Mouse (Mus musculus) megakaryocyte, embryonic 14.5 days (primary cell): ENCODE measurements around the gene Adssl1. TPM values are rescaled to one million over a fixed set of nuclear protein-coding genes. Genes with fewer than 3 reads are reported as not detected.

Experiments
- H3K27me3 ChIP-seq: replicated peaks from 2 replicates; pipeline ENCODE3; 2012; ENCODE audit warnings: inconsistent platforms
- H3K36me3 ChIP-seq: replicated peaks from 2 replicates; pipeline ENCODE3; 2012; ENCODE audit warnings: low read length, inconsistent platforms, mixed read lengths
- H3K4me1 ChIP-seq: 2 replicates; pipeline ENCODE4 v1.6.1; 2012; ENCODE audit warnings: inconsistent platforms
- H3K4me3 ChIP-seq: replicated peaks from 2 replicates; pipeline ENCODE3; 2012; ENCODE audit warnings: moderate library complexity, mild to moderate bottlenecking, inconsistent platforms
- H3K9me3 ChIP-seq: 2 replicates; pipeline ENCODE4 v1.6.1; 2012; ENCODE audit warnings: inconsistent platforms
- FLI1 ChIP-seq: IDR thresholded peaks from 2 replicates; pipeline ENCODE4 v1.6.1; 2012; ENCODE audit warnings: low read length, inconsistent platforms, mixed read lengths
- GATA1 ChIP-seq: IDR thresholded peaks from 3 replicates; pipeline ENCODE4 v1.6.1; 2012; ENCODE audit warnings: mixed read lengths, low read length, inconsistent platforms, borderline replicate concordance
- polyA plus RNA-seq: library from polyadenylated mRNA; stranded (reverse); fragments of >175 nt; gene quantifications from 2 replicates; pipeline ENCODE4 v1.2.3, GENCODE M21; 2012; ENCODE audit warnings: low replicate concordance; ENCODE audit not compliant: insufficient read depth

Gene Adssl1
- polyA plus RNA-seq, 1 experiment: 38.2 TPM

DNA sequence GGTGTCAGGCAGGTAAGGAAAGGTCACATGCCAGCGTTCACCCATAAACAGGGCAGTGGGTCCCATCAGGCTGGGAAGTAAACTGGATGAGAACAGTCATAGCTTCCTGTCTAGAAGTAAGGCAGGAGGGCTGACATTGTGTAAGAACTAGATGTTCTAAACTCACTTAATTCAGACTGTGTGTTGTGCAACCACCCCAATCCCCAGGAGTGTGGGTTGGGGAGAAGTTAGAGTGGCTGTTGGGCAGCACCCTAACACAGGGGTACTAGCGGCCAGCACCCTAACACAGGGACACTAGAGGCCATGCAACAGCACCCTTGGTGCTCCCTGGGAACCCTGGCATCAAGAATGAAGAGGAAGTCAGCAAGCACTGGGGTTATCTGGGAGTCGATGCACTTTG is 38.7 kb upstream of the Adssl1 start:
- Histone ChIP-seq H3K36me3 (no peaks in the 10 kb centered on the region), H3K4me3 (peak overlapping the region; percentile 64), H3K27me3 (peaks cover 11% of the 10 kb centered on the region), H3K9me3 (no peaks in the 10 kb centered on the region), H3K4me1 (peaks cover 86% of the 10 kb centered on the region)
- TF ChIP-seq FLI1 (no peak), GATA1 (no peak)

DNA sequence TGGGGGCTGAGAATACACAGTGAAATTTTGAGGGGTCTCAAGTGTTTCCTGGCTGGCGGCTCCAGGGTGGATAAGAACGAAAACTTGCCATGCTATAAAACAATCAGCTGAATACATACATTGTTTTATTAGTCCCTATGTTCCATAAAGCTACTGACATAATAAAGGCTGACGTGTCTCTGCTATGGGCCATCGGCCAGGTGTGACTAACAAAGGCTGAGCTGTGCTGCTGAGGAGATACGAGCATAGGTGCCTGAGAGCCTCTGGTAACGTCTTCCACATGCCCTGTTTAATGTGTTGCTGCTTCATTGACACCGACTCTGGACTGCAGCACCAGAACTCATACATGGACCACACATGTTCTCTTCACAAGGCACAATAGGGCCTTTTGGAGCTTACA is 34.9 kb upstream of the Adssl1 start:
- Histone ChIP-seq H3K4me1 (peaks cover 71% of the 10 kb centered on the region), H3K36me3 (peaks cover 7% of the 10 kb centered on the region)

DNA sequence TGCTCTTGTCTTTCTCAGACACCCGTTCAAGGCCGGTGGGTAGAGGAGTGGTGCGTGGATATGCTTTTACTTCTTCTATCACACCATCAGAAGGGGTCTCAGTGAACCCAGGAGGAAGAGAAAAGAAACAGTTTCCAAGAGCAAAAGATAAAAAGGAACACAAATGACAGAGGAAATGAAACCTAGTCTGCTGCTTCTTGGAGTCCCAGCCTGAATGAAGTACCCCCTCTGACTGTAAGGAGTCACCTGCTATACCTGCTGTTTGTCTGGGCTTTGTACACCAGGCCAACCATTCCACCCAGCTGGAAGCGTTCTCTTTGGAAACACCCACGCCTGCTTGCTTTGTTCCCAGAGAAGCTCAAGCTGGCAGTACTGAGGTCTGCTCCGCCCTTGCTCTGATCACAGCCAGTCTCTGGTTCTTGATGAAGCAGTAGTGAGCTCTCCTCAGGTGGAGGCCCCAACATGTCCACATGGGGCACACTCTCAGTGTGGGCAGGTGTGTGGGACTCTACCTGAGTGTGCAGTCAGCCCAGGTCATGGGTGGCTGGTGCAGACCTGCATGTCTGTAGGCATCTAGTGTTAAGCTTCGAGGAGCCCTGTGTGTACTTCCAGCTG is 33.8 kb upstream of the Adssl1 start:
- Histone ChIP-seq H3K36me3 (peaks cover 18% of the 10 kb centered on the region), H3K27me3 (peaks cover 13% of the 10 kb centered on the region), H3K9me3 (no peaks in the 10 kb centered on the region), H3K4me3 (no peak overlapping the region), H3K4me1 (peaks cover 71% of the 10 kb centered on the region)
- no peak for TF ChIP-seq FLI1
- no peak for TF ChIP-seq GATA1

More for the DNA sequence above, 34.9 kb upstream of the Adssl1 start:
- H3K4me3 ChIP-seq: no peak overlapping the region
- TF ChIP-seq FLI1 (no peak), GATA1 (no peak)
- H3K27me3 ChIP-seq: peaks cover 13% of the 10 kb centered on the region
- no peaks in the 10 kb centered on the region for H3K9me3 ChIP-seq

DNA sequence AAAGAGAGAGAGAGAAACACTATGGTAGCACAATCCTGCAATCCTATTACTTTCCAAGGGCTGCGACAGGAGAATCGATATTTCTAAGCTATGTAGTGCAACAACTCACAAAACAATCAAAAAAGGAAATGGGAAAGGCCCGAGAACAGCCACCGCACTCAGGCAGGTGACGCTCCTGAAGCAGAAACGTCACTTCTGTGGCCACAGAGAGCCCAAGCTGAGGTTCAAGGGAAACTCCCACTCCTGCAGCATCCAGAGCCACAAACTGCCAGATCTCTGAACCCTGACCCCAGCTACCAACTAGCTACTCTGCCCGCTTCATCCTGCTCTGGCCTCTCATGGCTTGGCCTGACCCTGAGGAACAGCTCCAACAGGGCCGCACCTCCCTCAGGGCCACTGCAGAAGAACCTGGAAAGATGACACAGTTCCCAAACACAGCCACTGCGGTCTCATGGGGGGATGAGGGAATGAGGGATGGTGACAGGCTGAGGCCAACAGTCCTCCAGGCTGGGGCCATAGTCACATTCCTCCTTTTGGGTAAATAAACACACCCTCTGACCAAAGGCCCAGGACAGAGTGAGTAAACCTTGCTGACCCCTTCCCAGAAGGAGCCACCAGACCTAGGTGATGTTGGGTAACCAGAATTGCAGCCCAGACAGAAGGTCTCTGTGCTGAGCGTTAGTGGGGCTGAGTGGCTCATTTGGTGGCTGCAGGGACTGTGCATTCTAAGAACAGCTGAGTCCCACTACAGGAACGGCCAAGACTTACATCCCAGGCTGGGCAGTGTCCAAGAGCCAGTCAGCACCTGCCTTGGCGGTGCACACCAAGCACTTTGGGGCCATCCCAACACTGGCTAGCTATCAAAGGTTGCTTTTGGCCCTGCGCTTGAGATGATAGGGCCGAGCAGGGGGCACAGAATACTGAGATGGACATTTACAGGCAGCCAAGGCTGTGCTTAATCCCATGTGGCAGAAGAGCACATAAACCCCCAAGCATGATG is 32.4 kb upstream of the Adssl1 start:
- H3K27me3 ChIP-seq: peaks cover 13% of the 10 kb centered on the region
- no peaks in the 10 kb centered on the region for H3K9me3 ChIP-seq
- TF ChIP-seq FLI1: no peak
- TF ChIP-seq GATA1: no peak
- H3K4me3 ChIP-seq: peak overlapping the region; percentile 94
- H3K4me1 ChIP-seq: peaks cover 71% of the 10 kb centered on the region
- peaks cover 32% of the 10 kb centered on the region for H3K36me3 ChIP-seq

DNA sequence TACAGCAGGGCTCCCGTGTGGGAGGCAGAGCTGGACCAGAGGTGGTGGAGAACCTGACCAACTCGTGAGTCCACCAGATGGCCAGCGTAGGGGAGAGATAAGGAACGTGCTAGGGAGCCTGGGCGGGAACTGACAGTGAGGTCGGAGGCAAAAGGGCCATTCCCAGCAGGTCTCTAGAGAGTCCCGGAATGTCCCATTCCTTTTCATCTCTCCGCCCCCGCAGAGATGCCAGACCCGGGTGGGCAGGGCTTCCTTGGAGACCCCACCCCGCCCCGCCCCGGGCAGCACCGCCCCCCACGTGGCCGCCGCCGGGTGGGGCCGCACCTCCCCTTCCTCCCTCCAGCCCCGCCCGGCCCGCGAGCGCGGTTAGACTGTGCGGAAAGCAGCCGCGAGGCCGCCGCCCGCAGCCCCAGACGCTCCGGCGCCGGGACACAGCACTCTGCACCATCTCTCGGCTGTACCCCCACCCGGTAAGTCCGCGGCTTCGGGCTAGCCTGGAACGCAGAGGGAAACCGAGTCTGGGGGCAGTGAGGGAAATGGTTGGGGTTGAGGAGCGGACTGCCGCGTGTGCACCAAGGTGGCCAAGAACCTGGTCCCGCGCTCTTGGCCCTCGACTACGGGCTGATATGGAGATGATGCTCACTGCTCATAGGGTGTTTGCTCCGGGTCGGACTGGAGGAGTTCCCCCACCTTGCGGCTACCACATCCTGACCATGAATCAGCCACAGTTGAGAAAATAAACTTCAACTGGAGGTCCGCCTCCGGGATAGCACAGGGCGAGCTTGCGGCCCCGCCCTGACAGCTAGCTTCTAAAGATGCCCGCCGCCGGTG is 31.2 kb upstream of the Adssl1 start, which contains the start of gene Inf2:
TSS of gene Inf2 (plus strand) at position 359 of the 831 bp plus-strand sequence.
- Histone ChIP-seq H3K27me3 (peaks cover 11% of the 10 kb centered on the region), H3K36me3 (peaks cover 44% of the 10 kb centered on the region), H3K4me1 (peaks cover 77% of the 10 kb centered on the region), H3K4me3 (peak within 1 kb of the TSS; percentile 94), H3K9me3 (no peaks in the 10 kb centered on the region)
- TF ChIP-seq FLI1 (no peak), GATA1 (peak; percentile 53; the same call in 1 of the 3 replicates)

DNA sequence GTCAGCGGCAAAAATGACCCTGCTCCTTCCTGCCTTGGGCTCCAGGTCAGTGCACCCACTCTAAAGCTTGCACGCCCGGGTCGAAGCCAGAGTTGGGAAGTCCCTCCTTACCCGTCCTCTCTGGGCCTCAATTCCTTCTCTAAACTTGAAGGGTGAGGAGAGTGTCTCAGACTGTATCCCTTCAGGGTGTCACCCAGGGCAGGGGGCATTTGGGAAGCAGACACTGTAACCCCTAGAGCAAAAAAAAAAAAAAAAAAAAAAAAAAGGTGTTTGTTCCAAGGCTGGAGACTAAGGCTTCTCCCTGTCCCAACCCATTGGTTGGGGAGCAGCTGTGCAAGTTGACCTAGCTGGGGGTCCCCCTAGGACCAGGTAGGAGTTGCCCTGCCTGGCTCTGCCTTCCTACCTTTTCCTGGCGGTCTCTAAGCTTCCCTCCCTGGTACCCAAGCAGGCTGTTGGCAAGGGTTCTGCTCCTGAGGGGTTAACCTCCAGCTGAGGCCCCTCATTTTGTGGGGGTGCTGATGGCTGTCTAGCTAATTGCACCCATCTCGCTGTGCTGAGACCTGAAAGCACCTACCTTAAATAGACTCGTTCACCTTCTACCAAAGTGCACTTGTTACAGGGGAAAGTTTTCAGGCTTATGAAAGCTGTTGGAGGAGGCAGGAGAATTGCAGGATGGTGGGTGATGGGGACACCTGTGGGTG is 30.2 kb upstream of the Adssl1 start:
- Histone ChIP-seq H3K4me1 (peaks cover 82% of the 10 kb centered on the region), H3K9me3 (no peaks in the 10 kb centered on the region), H3K27me3 (peaks cover 10% of the 10 kb centered on the region), H3K4me3 (peak overlapping the region; percentile 94), H3K36me3 (peaks cover 54% of the 10 kb centered on the region)
- TF ChIP-seq GATA1: no peak

DNA sequence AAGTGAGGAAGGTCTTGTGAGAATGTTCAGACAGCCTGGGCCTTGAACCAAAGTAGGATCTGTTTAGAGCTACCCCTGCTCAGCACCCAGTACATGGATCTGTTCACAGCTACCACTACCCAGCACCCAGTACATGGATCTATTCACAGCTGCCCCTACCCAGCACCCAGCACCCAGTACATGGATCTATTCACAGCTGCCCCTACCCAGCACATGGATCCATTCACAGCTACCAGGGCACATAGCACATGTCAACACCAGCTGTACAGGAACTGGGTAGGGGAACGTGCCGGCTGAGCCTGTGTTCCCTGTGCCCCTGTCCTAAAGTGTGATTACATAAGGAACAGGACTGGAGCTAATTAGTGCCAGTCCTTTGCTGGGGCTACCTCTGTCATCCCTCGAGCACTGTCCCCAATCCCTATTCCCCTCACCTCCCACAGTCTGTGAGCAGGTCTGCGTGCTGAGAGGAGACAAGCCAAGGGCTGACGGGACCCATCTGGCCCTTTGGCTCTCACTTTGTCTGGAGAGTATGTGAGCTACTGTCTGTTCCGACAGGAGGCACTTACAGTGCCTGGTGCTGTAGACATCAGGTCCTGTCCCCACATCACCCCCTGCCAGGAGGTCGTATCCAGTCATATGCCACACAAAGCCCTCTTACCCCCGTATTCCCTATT is 29.1 kb upstream of the Adssl1 start:
- Histone ChIP-seq H3K4me1 (peaks cover 85% of the 10 kb centered on the region), H3K9me3 (no peaks in the 10 kb centered on the region), H3K27me3 (peaks cover 3% of the 10 kb centered on the region), H3K4me3 (peak overlapping the region; percentile 94), H3K36me3 (peaks cover 65% of the 10 kb centered on the region)
- no peak for TF ChIP-seq GATA1
- TF ChIP-seq FLI1: no peak

DNA sequence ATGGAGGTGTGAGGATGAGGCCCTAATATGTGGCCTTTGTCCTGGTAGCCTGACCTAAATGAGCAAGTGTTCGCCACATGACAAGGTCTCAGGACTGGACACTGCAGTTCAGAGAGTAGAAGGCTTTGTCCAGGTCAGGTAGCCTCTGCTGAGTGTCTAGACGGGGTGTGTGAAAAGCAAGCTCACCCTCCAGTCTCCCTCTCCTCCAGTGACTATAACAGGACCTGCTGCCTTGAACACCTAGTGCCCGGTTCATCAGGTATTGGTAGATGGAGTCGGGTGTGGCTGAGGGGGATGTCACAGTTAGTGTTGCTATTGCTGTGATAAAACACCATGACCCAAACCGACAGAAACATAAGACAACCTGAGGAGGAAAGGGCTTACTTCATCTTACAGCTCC is 28.6 kb upstream of the Adssl1 start:
- H3K27me3 ChIP-seq: peaks cover 2% of the 10 kb centered on the region
- H3K9me3 ChIP-seq: no peaks in the 10 kb centered on the region
- H3K36me3 ChIP-seq: peaks cover 70% of the 10 kb centered on the region
- TF ChIP-seq GATA1 (no peak), FLI1 (no peak)
- peaks cover 85% of the 10 kb centered on the region for H3K4me1 ChIP-seq
- peak overlapping the region; percentile 94 for H3K4me3 ChIP-seq
